Mouse (Mus musculus) gastrocnemius, postnatal 10 days (tissue): ENCODE data around the gene Pigh. TPM values are rescaled to one million over a fixed set of nuclear protein-coding genes. Genes with fewer than 3 reads are reported as not detected.

Experiments used
- total RNA-seq, 2 experiments: library from RNA; stranded (reverse); gene quantifications; 2 replicates each; pipeline ENCODE4 v1.2.3; 2021

Pigh gene
- total RNA-seq, 2 experiments from 2014 or later: 2.8 to 3.1 TPM

Other genes with a start within 250 kb of the Pigh start
- gene Atp6v1d, start 228.0 kb downstream of the Pigh start, total RNA-seq: 10 to 100 TPM; 44.2 to 48.0 TPM
- gene Eif2s1, start 227.8 kb downstream of the Pigh start, total RNA-seq: 10 to 100 TPM; 45.9 to 48.7 TPM
- gene Plek2, start 182.7 kb downstream of the Pigh start, total RNA-seq: under 1 TPM in 1 of 2 experiments, not detected in 1; 0.50 TPM
- gene Tmem229b, start 82.0 kb downstream of the Pigh start, total RNA-seq: 1 to 10 TPM; 8.5 to 9.5 TPM
- 1 to 10 TPM; 1.3 to 1.4 TPM for gene Plekhh1, start 60.5 kb downstream of the Pigh start, total RNA-seq
- not detected for gene Arg2, start 41.1 kb upstream of the Pigh start, total RNA-seq
- gene Vti1b, start 83.0 kb upstream of the Pigh start, total RNA-seq: 10 to 100 TPM; 50.3 to 60.1 TPM
- gene Rdh11, start 102.6 kb upstream of the Pigh start, total RNA-seq: 1 to 10 TPM; 4.5 to 4.7 TPM
- under 1 TPM; 0.35 to 0.41 TPM for gene Rdh12, start 119.3 kb upstream of the Pigh start, total RNA-seq
- 10 to 100 TPM; 14.2 to 15.0 TPM for gene Zfyve26, start 206.7 kb upstream of the Pigh start, total RNA-seq
- 1 to 10 TPM in 1 of 2 experiments, under 1 TPM in 1; 0.63 to 1.7 TPM for gene Rad51b, start 207.6 kb upstream of the Pigh start, total RNA-seq